Comparison of ENCODE assay signal across 11 mouse cellular contexts in the genomic region with DNA sequence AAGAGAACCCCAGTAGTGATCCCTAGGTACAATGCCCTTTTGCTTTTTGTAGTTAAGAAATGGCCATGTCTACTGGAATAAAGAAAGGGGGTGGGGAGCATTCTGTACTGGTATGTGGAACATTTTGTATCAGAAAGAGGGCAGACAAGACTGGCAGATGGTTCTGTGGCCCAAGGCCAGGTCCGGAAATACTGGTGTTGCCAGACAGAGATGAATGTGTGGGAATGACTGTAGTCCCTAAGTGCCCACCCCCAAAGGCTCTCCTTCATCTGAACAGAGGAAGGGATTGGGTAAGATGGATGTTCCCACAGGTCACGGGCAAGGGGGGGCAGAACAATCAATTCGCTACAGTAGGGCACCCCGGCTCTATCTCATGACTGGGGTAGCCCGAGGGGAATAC. TPM values are rescaled to one million over a fixed set of nuclear protein-coding genes. Genes with fewer than 3 reads are reported as not detected.
DNase-seq lines count a peak whose midpoint lies in the region.
"Had no signal": no experiment of that assay in that cellular context is flagged by ENCODE, and none has a peak within 500 bp of the region (broad histone marks: within the 10 kb centered on the region; RNA-seq: fewer than 3 reads in every experiment).

No protein-coding gene starts in this region.

- DNase-seq in adrenal gland, adult (ENCODE audit: inconsistent age in 2 of 2, low spot score in 1 of 2), result peak; percentile 75 to 83
- no peak for DNase-seq in adrenal gland, adult 18-20 months (ENCODE audit: low spot score in 2 of 2)
- DNase-seq in layer of hippocampus, adult 11-12 months (ENCODE audit: low spot score), result peak; percentile 38
- DNase-seq in layer of hippocampus, adult 9-10 months (ENCODE audit: low spot score), result no peak
- peak; percentile 26 for DNase-seq in cerebellum, adult 9-10 months
- DNase-seq in lung, postnatal 10 days, result peak; percentile 83
- no peak for DNase-seq in ovary, postnatal 10 days (ENCODE audit: low spot score)
- DNase-seq in thymus, postnatal 36 days, result no peak
- DNase-seq: gastrocnemius, postnatal 36 days; heart, postnatal 14 days; liver had no signal

RNA-seq across cellular contexts. Expression of a gene that starts 41.6 kb away (rescaled TPM):
- total RNA-seq in adrenal gland, adult 18-20 months (2021), result 10 to 100 TPM; 51.6 to 78.9 TPM

Comparison
In these comparisons a context has a peak if more than half of its experiments do, and no peak if none do; other contexts are left out.
1. DNase-seq: peak in adrenal gland, adult (2 of 2), layer of hippocampus, adult 11-12 months (single experiment), cerebellum, adult 9-10 months (single experiment) and lung, postnatal 10 days (single experiment); none in adrenal gland, adult 18-20 months (0 of 2), layer of hippocampus, adult 9-10 months (single experiment), ovary, postnatal 10 days (single experiment) and thymus, postnatal 36 days (0 of 2).